Mouse (Mus musculus) midbrain, embryonic 13.5 days (tissue): ENCODE measurements at regions not wholly inside any gene's neighbourhood (a gene's known extent, or its start where the extent isn't known, plus 50 kb on each side); places are given as distances from the start of the nearest gene placed in this dataset.

ENCODE experiments used
- ATAC-seq: fragments of 200-750 bp; cut with Nextera tagmentation; 2 replicates; pipeline ENCODE4 v1.8.0; 2017; ENCODE audit warnings: mild to moderate bottlenecking, moderate TSS enrichment, moderate library complexity
- H3K27ac ChIP-seq: fragments of 300-500 bp; sonication (generic); 2 replicates; pipeline ENCODE4 v1.5.1; 2015; ENCODE audit warnings: inconsistent platforms, mild to moderate bottlenecking, moderate library complexity
- H3K27me3 ChIP-seq: fragments of 300-500 bp; sonication (generic); 2 replicates; pipeline ENCODE4 v1.6.1; 2015; ENCODE audit warnings: mild to moderate bottlenecking, inconsistent platforms
- H3K36me3 ChIP-seq: fragments of 300-500 bp; sonication (generic); 2 replicates; pipeline ENCODE4 v1.6.1; 2015; ENCODE audit warnings: mild to moderate bottlenecking, inconsistent platforms
- H3K4me1 ChIP-seq: fragments of 300-500 bp; sonication (generic); replicated peaks from 2 replicates; pipeline ENCODE4 v1.6.1; 2015; ENCODE audit warnings: inconsistent platforms
- H3K4me2 ChIP-seq: fragments of 300-500 bp; sonication (generic); replicated peaks from 2 replicates; pipeline ENCODE4 v1.6.1; 2015; ENCODE audit warnings: moderate library complexity, mild to moderate bottlenecking, inconsistent platforms
- H3K4me3 ChIP-seq: fragments of 300-500 bp; sonication (generic); replicated peaks from 2 replicates; pipeline ENCODE4 v1.5.1; 2015; ENCODE audit warnings: mild to moderate bottlenecking, inconsistent platforms
- H3K9ac ChIP-seq: fragments of 300-500 bp; sonication (generic); replicated peaks from 2 replicates; pipeline ENCODE4 v1.6.1; 2015; ENCODE audit warnings: mild to moderate bottlenecking, inconsistent platforms
- H3K9me3 ChIP-seq: fragments of 300-500 bp; sonication (generic); 2 replicates; pipeline ENCODE4 v1.6.1; 2016; ENCODE audit warnings: mild to moderate bottlenecking, inconsistent platforms
- WGBS: fragments of 180-500 bp; shearing (Covaris S2); methylation state at CpG from one replicate; pipeline ENCODE4 v1.1.7; 2015; 5-methylcytosine and 5-hydroxymethylcytosine counted together

DNA sequence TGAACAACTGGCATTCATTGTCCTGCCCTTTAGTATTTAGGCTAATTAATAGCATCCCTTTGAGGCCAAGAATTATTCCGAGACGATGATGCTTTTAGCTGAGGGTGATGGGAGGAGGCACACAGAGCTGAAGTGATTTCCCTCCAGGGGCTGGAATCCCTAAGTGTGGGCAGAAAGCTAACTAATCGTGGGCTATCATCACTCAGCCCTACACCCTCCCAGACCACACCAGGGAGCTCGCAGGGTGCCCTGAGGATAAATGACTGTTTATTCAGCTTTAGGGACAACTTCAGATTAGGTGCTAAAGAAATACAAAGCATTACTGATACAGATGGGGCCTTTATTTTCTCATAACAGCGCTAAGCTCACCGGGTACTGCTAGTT lies 164.7 kb downstream of the Npr3 start:
- Histone ChIP-seq H3K36me3 (no peaks in the 10 kb centered on the region), H3K4me2 (peak overlapping the region; percentile 40), H3K4me1 (peaks cover 17% of the 10 kb centered on the region), H3K4me3 (peak overlapping the region; percentile 10; the same call in 1 of the 2 replicates), H3K27me3 (no peaks in the 10 kb centered on the region), H3K27ac (no peak overlapping the region), H3K9ac (no peak overlapping the region), H3K9me3 (no peaks in the 10 kb centered on the region)
- 14% methylated on average over 6 of the region's 6 CpGs for WGBS
- peak; percentile 82 for ATAC-seq

DNA sequence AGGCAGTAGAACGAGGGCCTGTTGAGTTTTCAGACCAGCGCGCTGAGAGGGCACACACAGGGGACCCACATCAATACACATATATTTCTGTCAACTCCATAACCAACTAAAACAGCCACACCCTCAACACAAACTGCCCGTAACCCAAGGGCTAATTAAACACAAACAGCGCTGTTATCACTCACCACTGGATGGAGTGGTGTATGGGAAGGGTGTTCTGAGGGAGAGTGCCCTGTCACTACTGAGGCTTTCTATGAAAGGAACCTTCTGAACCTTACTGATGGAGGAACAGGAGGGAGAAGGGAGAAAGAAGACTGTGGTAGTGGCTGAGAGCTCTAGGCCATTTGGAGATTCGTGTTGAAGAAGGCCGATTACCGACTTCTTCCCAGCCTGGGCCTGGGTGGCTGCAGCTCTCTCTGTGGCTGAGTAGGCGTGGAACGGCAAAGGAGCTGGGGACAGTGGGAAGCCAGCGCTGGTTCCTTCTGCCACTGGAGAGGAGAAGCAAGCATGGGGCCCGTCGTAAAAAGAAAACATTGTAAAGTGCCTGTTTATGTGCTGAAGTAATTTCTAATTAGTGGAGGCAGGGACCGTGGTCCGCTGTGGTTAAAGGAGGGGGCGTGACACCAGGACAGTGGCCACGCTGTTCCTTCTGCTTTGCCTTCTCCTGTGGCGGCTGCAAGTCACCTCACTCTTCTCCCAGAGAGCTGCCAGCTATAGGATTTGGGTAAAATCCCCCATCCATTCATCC lies 165.3 kb downstream of the Npr3 start:
- peak overlapping the region; percentile 10; the same call in 1 of the 2 replicates for H3K4me3 ChIP-seq
- H3K27ac ChIP-seq = no peak overlapping the region
- H3K4me2 ChIP-seq = peak overlapping the region; percentile 40
- WGBS = 37% methylated on average over 18 of the region's 18 CpGs
- no peaks in the 10 kb centered on the region for H3K9me3 ChIP-seq
- peak; percentile 74 for ATAC-seq
- H3K9ac ChIP-seq = no peak overlapping the region
- no peaks in the 10 kb centered on the region for H3K27me3 ChIP-seq
- no peaks in the 10 kb centered on the region for H3K36me3 ChIP-seq
- H3K4me1 ChIP-seq = peaks cover 17% of the 10 kb centered on the region

DNA sequence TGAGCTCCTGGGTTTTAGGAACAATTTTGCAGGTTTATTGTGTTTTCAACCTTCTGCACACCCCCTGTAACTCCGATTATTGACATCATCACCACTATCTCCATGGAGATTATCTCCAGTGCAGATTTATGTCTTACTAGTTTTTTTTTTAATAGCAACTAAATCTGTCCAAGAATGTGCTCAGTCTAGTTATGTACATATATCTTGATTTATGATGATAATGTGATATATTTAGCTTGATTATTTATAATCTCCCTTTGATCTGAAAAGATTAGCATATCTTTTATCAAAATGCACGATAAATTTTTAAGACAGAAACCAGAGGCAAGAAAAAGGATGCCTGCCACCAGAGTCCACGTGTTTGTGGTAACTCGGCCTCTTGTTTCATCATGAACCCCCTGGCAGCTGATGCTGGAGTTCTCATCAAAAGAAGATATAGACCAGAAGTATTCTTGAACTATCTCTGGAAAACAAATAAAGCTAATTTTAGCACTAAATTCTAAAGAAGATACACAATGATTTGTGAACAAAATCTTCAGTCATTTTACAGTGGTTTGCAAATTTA lies 169.6 kb downstream of the Npr3 start:
- WGBS = 77% methylated on average over 4 of the region's 4 CpGs
- no peak for ATAC-seq
- Histone ChIP-seq H3K27ac (no peak overlapping the region), H3K4me3 (no peak overlapping the region), H3K36me3 (no peaks in the 10 kb centered on the region), H3K27me3 (no peaks in the 10 kb centered on the region), H3K4me2 (no peak overlapping the region), H3K9ac (no peak overlapping the region), H3K4me1 (peaks cover 13% of the 10 kb centered on the region), H3K9me3 (no peaks in the 10 kb centered on the region)

DNA sequence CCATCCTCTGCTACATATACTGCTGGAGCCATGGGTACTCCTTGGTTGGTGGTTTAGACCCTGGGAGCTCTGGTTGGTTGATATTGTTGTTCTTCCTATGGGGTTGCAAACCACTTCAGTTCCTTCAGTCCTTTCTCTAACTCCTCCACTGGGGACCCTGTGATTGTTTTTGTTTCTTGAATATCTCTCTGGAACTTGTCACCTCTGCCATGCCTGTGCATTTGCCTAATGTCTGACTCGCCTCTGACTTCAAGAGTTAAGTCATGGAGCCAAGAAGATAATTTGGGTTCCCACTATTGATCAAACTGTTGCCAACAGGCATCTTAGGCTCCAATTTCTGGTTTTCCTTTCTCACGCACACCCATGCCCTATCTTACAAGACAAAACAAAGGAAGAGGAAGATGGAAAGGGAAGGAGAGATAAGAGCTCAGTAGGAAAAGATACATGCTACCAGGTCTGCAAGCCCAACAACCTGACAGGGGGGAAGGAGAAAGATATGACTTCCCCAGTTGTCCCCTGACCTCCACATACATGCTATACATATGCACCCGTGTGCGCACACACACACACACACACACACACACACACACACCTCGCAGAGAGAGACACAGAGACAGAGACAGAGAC lies 172.3 kb downstream of the Npr3 start:
- Histone ChIP-seq H3K27ac (no peak overlapping the region), H3K9ac (no peak overlapping the region), H3K4me3 (no peak overlapping the region), H3K36me3 (no peaks in the 10 kb centered on the region), H3K4me1 (no peaks in the 10 kb centered on the region), H3K4me2 (no peak overlapping the region), H3K27me3 (no peaks in the 10 kb centered on the region), H3K9me3 (no peaks in the 10 kb centered on the region)
- ATAC-seq = no peak
- WGBS = 91% methylated on average over 5 of the region's 5 CpGs

DNA sequence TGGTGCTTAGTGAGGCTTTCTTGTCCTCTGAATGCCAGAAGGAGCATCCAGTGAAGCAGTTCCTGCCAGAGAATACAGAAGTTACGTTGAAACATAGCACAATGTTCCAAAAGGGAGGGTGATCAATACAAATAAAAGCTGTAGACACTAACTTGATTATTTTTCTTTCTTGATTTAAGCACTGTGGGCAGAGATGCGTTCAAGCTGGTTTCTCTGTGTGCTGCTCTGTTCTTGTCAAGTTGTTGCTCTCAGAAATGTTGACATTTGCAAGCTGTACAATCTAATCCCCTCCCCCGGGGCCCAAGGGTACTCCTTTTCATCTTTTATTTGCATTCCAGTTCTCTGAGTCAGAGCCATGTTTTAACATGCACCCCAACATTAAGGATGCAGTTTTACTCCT lies 177.7 kb downstream of the Npr3 start:
- no peaks in the 10 kb centered on the region for H3K9me3 ChIP-seq
- no peaks in the 10 kb centered on the region for H3K27me3 ChIP-seq
- H3K27ac ChIP-seq = no peak overlapping the region
- H3K4me3 ChIP-seq = no peak overlapping the region
- WGBS = 42% methylated on average over 3 of the region's 3 CpGs
- no peak for ATAC-seq
- 0 out of 2 replicates have a peak, but pooled peaks cover 2% of the 10 kb centered on the region for H3K4me1 ChIP-seq
- H3K36me3 ChIP-seq = no peaks in the 10 kb centered on the region
- H3K4me2 ChIP-seq = no peak overlapping the region
- no peak overlapping the region for H3K9ac ChIP-seq

DNA sequence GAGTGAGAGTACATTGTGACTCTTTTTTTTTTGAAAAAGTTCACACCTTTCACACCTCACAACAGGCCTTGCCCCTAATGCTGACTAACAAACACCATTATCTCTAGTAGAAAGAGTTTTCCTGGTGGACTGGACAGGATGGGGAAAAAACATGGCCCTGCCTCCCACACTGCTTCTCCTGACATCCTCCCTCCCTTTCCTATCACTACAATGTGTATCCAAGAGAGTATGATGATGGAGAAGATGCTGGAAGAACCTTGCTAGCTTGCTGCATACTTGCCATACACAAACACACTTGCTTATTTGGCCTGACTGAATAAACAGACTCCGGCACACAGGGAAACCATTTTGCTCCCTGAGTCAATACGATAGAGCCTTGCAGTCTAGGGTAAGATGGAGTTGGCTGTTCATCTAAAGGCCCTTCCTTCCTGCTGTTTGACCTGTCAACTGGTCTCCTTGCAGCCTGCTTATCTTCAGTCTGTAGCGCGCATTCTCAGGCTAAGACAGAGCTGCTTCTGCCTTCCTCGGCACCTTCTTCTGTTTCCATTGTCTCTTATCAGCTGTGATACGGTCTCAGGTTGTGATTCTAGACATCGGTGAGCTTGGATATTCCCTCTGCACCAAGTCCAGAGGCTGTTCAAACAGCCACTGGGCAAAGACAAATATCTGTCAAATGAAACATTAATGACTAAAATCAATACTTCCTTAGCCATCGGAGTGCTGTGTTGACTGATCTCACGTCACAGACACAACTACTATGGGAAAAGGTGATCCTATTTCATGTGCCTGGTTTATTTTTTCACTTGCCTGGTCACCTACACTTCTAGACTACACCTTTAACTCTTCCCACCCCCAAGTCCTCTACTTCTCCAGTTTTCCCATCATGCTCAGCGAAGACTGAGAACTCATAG lies 181.2 kb downstream of the Npr3 start:
- 84% methylated on average over 10 of the region's 10 CpGs for WGBS
- no peak overlapping the region for H3K27ac ChIP-seq

DNA sequence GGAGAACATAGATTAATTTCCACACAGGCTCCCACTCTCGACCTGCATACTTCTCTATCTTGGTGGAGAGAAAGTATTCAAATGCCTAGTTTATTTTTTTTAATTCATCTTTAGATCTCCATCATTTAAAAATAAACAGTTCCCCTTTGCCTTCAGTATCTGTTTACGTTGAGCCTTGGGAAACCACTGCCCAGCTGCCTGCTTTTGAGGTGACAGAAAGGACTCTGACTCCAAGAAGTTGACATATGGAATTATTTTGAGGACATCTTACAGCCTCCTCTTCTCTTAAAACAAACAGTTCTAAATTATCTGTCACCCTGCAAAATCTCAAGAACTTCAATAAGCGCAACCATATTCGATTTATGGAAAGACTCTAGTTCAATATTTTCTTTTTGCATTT lies 186.4 kb downstream of the Npr3 start:
- no peaks in the 10 kb centered on the region for H3K27me3 ChIP-seq
- 88% methylated on average over 4 of the region's 4 CpGs for WGBS
- no peak overlapping the region for H3K4me3 ChIP-seq
- no peak overlapping the region for H3K27ac ChIP-seq
- no peaks in the 10 kb centered on the region for H3K9me3 ChIP-seq
- no peak overlapping the region for H3K9ac ChIP-seq
- no peaks in the 10 kb centered on the region for H3K36me3 ChIP-seq
- ATAC-seq = no peak
- H3K4me1 ChIP-seq = no peaks in the 10 kb centered on the region
- H3K4me2 ChIP-seq = no peak overlapping the region

More for the DNA sequence above, 181.2 kb downstream of the Npr3 start:
- ATAC-seq = no peak
- Histone ChIP-seq H3K4me3 (no peak overlapping the region), H3K4me2 (no peak overlapping the region), H3K36me3 (no peaks in the 10 kb centered on the region), H3K9me3 (no peaks in the 10 kb centered on the region), H3K27me3 (no peaks in the 10 kb centered on the region), H3K4me1 (0 out of 2 replicates have a peak, but pooled peaks cover 2% of the 10 kb centered on the region), H3K9ac (no peak overlapping the region)

DNA sequence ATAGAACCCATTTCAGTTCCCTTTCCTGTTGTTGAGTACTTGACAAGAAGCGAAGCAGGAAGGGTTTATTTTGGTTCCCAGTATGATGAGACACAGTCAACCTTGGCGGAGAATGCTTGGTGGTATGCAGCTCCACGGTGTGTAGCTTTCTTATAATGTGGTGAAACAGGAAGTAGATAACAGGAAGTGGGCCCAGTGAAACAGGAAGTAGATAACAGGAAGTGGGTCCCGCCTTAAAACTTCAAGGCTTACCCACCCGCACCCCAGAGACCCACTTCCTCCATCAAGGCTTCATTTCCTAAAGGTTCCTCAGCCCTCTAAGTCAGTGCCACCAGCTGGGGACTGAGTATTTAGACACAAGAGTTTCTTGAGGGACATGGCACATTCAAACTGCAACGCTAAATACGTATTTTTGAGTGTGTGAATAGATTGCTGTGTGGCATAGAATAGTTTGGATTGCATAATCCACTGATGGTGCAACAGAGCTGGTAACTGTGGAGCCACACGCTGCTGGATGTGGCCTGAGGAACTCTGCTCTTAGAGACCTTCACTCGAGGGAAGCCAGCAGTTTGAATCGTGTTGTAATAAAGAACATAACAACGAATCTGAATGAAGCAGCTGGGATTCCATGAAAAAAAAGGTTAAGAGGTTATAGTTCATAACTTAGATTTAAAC lies 190.8 kb downstream of the Npr3 start:
- Histone ChIP-seq H3K9me3 (no peaks in the 10 kb centered on the region), H3K9ac (no peak overlapping the region), H3K4me2 (no peak overlapping the region), H3K36me3 (no peaks in the 10 kb centered on the region), H3K27ac (no peak overlapping the region), H3K27me3 (no peaks in the 10 kb centered on the region), H3K4me3 (no peak overlapping the region), H3K4me1 (no peaks in the 10 kb centered on the region)
- ATAC-seq = no peak
- WGBS = 92% methylated on average over 11 of the region's 11 CpGs

DNA sequence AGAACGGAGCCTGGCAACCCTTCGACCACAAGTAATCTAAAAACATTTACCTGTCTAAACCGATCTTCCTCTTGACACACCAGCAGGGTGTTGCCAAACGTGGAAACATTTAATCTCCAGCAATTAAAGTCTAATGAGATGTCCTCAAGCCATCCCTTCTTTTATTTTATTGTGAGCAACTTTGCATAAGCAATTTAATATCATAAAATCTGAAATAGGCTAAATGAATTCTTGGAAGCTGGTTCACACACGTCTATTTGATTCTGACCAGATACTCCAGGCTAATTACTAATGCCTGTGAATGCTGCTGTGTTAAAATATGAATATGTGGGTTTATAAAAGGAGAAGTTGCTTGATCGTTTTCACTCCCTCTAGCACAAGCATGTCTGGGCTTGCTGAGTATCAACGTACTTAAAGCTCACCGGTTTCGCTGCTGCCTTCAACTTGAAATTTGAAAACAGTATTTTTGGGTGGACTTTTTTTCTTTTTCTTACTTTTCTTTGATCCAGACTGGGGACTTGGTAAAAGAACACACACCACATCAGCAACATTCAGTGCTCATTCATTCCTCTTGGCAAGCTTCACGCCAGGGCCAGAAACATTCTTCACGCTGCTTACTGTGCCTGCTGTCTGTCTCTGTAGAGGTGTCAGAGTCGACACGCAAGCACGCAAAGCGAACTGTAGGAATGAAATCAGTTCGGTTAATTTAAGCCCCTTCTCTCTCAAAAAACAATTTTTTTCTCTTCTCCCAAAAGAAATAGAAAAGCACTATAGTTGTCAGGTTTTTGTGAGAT lies 194.4 kb downstream of the Npr3 start:
- H3K9ac ChIP-seq = no peak overlapping the region
- no peaks in the 10 kb centered on the region for H3K36me3 ChIP-seq
- no peak for ATAC-seq
- 87% methylated on average over 16 of the region's 16 CpGs for whole genome bisulfite sequencing
- H3K4me2 ChIP-seq = no peak overlapping the region
- H3K27me3 ChIP-seq = no peaks in the 10 kb centered on the region
- H3K4me1 ChIP-seq = no peaks in the 10 kb centered on the region
- H3K27ac ChIP-seq = no peak overlapping the region
- H3K4me3 ChIP-seq = no peak overlapping the region
- H3K9me3 ChIP-seq = no peaks in the 10 kb centered on the region

DNA sequence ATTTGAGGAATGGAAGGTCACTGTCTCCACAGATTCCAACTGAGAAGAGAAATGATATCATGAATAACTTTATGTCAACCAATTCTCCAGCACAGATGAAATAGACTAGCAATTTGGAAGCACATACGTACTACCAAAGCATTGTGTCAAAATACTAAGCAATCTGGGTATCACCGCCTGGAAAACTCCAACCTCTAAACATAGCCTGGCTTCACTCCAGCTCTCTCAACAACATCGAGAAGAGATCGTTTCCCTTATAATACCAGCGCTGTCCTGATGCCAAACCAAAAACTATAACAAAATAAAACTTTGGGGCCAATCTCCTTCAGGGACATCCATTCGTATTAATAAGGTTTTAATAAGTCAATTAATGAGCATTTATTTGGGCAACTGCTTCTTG lies 205.8 kb downstream of the Npr3 start:
- Histone ChIP-seq H3K4me2 (no peak overlapping the region), H3K27ac (no peak overlapping the region), H3K9me3 (no peaks in the 10 kb centered on the region), H3K4me1 (no peaks in the 10 kb centered on the region), H3K27me3 (no peaks in the 10 kb centered on the region), H3K4me3 (no peak overlapping the region), H3K36me3 (no peaks in the 10 kb centered on the region), H3K9ac (no peak overlapping the region)
- ATAC-seq = no peak
- WGBS = 89% methylated on average over 6 of the region's 6 CpGs

DNA sequence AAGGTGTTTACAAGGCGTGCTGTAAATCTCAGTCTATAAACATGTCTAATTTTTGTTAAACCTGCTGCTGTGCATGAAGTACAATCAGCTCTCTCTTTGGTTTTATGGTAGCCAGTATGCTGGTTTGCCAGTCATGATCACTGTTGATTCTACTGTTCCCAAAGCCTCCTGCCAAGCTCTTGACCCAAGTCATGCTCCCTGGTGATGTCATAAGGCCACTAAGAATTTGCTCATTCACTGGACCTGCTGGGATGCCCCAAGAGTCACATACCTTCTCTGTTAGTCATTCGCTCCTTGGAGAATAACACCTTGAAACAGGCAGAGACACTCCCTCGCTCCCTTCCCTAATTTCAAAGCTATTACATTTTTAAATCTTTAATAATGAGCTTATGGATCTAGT lies 207.2 kb downstream of the Npr3 start:
- Histone ChIP-seq H3K4me2 (no peak overlapping the region), H3K4me3 (no peak overlapping the region), H3K27ac (no peak overlapping the region), H3K36me3 (no peaks in the 10 kb centered on the region), H3K4me1 (no peaks in the 10 kb centered on the region), H3K27me3 (no peaks in the 10 kb centered on the region), H3K9me3 (no peaks in the 10 kb centered on the region), H3K9ac (no peak overlapping the region)
- WGBS = 81% methylated on average over 3 of the region's 3 CpGs
- no peak for ATAC-seq
